28 mouse cellular contexts compared by ENCODE assay signal in genomic region chr15:56061326-56061725, GRCm38 (mm10).
"Had no signal": no experiment of that assay in that cellular context is flagged by ENCODE, and none has a peak within 500 bp of the region (broad histone marks: within the 10 kb centered on the region; RNA-seq: fewer than 3 reads in every experiment).

No protein-coding gene starts in this region.

- H3K36me3 ChIP-seq: embryonic facial prominence, embryonic 10.5 days; embryonic facial prominence, embryonic 12.5 days; embryonic facial prominence, embryonic 13.5 days; embryonic facial prominence, embryonic 15.5 days; forebrain, embryonic 10.5 days; forebrain, embryonic 12.5 days; forebrain, embryonic 15.5 days had no signal

- H3K27me3 ChIP-seq: embryonic facial prominence, embryonic 12.5 days; embryonic facial prominence, embryonic 13.5 days; embryonic facial prominence, embryonic 15.5 days; forebrain, embryonic 12.5 days; forebrain, embryonic 13.5 days; forebrain, embryonic 15.5 days had no signal

- H3K4me2 ChIP-seq: embryonic facial prominence, embryonic 12.5 days; embryonic facial prominence, embryonic 13.5 days; embryonic facial prominence, embryonic 15.5 days; forebrain, embryonic 12.5 days; forebrain, embryonic 13.5 days; forebrain, embryonic 15.5 days had no signal

- ATAC-seq: forebrain, embryonic 13.5 days; forebrain, embryonic 14.5 days; forebrain, embryonic 15.5 days; forebrain, embryonic 16.5 days; forebrain, postnatal 0 days had no signal

- H3K27ac ChIP-seq: embryonic facial prominence, embryonic 10.5 days; embryonic facial prominence, embryonic 12.5 days; embryonic facial prominence, embryonic 13.5 days; embryonic facial prominence, embryonic 15.5 days; forebrain, embryonic 10.5 days; forebrain, embryonic 12.5 days; forebrain, embryonic 13.5 days; forebrain, embryonic 15.5 days; gastrocnemius, adult 2 months; heart, adult 2 months had no signal

- H3K9ac ChIP-seq: embryonic facial prominence, embryonic 12.5 days; embryonic facial prominence, embryonic 13.5 days; embryonic facial prominence, embryonic 15.5 days; forebrain, embryonic 12.5 days; forebrain, embryonic 13.5 days; forebrain, embryonic 15.5 days; forebrain, postnatal 0 days had no signal

- DNase-seq: cerebellum, adult 2 months; cerebellum, adult 8-10 months; cerebellum, adult 9-10 months; cerebellum, adult 9-11 months; cerebellum, postnatal 10 days; cerebellum, postnatal 14 days; cerebellum, postnatal 25 days; cerebellum, postnatal 36 days; embryo, embryonic 11 days; forebrain, postnatal 0 days; gastrocnemius, adult 2 months; gastrocnemius, postnatal 10 days; gastrocnemius, postnatal 14 days; gastrocnemius, postnatal 25 days; gastrocnemius, postnatal 36 days; heart, adult 18-20 months; heart, adult 2 months had no signal

- H3K4me3 ChIP-seq: embryonic facial prominence, embryonic 10.5 days; embryonic facial prominence, embryonic 12.5 days; embryonic facial prominence, embryonic 13.5 days; embryonic facial prominence, embryonic 15.5 days; erythroblast, embryonic 14.5 days; forebrain, embryonic 10.5 days; forebrain, embryonic 12.5 days; forebrain, embryonic 13.5 days; forebrain, embryonic 15.5 days; gastrocnemius, adult 2 months; heart, adult 2 months had no signal

- H3K4me1 ChIP-seq: embryonic facial prominence, embryonic 10.5 days; embryonic facial prominence, embryonic 13.5 days; embryonic facial prominence, embryonic 15.5 days; forebrain, embryonic 10.5 days; forebrain, embryonic 12.5 days; forebrain, embryonic 13.5 days; forebrain, embryonic 15.5 days had no signal

- H3K9me3 ChIP-seq: embryonic facial prominence, embryonic 10.5 days; embryonic facial prominence, embryonic 12.5 days; embryonic facial prominence, embryonic 13.5 days; embryonic facial prominence, embryonic 15.5 days; forebrain, embryonic 10.5 days; forebrain, embryonic 12.5 days; forebrain, embryonic 13.5 days; forebrain, embryonic 15.5 days had no signal
